Mouse (Mus musculus) embryonic fibroblast, embryonic 13.5 days (primary cell): ENCODE results near the gene Ptchd4.

Experiments
- CTCF ChIP-seq: IDR thresholded peaks from 2 replicates; pipeline ENCODE4 v1.5.1; 2011; ENCODE audit warnings: mild to moderate bottlenecking, control low read depth, low read length, moderate library complexity, borderline replicate concordance; ENCODE audit not compliant: insufficient read depth
- POLR2A ChIP-seq: IDR thresholded peaks from 2 replicates; pipeline ENCODE4 v1.6.1; 2011; ENCODE audit warnings: low read depth, mild to moderate bottlenecking, control low read depth, low read length, moderate library complexity

DNA sequence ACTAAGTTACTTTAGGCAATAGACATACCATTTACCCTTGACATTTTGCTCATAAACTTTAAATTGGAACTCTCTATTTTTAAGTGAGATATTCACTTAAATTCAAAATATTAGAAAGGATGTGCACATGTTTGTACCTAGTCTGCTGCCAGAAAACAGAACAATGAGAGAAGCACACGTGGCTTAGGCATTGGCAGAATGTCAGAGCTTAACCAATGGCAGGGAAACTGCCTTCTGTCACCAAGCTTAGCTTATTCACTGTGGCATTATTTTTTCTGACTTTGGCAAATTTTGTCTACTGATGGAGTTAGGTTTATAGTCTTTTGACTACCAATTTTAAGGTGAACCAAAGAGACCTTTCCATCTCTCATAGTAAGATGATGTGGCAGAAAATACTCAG lies 31.4 kb upstream of the Ptchd4 start:
- no peak for TF ChIP-seq POLR2A
- no peak for TF ChIP-seq CTCF
